9 mouse cellular contexts compared by ENCODE assay signal in genomic region chr16:25746807-25747206, GRCm38 (mm10).
DNase-seq lines count a peak whose midpoint lies in the region; ATAC-seq lines count a peak whose summit lies in the region.
"Had no signal": no experiment of that assay in that cellular context is flagged by ENCODE, and none has a peak within 500 bp of the region (broad histone marks: within the 10 kb centered on the region; RNA-seq: fewer than 3 reads in every experiment).

No protein-coding gene starts in this region.

- ATAC-seq in hindbrain, embryonic 13.5 days (ENCODE audit: low FRiP score) = peak; percentile 36; the same call in 1 of the 2 replicates
- ATAC-seq in hindbrain, embryonic 12.5 days (ENCODE audit: low FRiP score) = no peak
- ATAC-seq in lung, embryonic 15.5 days (ENCODE audit: borderline replicate concordance, extremely low read depth, low FRiP score, low TSS enrichment) = peak; percentile 90; the same call in 1 of the 2 replicates
- ATAC-seq in midbrain, embryonic 11.5 days (ENCODE audit: low FRiP score) = no peak

- no peaks in the 10 kb centered on the region for H3K27me3 ChIP-seq in hindbrain, embryonic 13.5 days
- H3K27me3 ChIP-seq in hindbrain, embryonic 12.5 days = no peaks in the 10 kb centered on the region
- no peaks in the 10 kb centered on the region for H3K27me3 ChIP-seq in lung, embryonic 15.5 days
- H3K27me3 ChIP-seq in midbrain, embryonic 11.5 days (ENCODE audit: control insufficient read depth, insufficient read depth, low read length) = no peaks in the 10 kb centered on the region

- no peak overlapping the region for H3K27ac ChIP-seq in hindbrain, embryonic 13.5 days
- no peak overlapping the region for H3K27ac ChIP-seq in hindbrain, embryonic 12.5 days
- H3K27ac ChIP-seq in lung, embryonic 15.5 days = no peak overlapping the region; the same call in 1 of the 2 replicates
- no peak overlapping the region for H3K27ac ChIP-seq in midbrain, embryonic 11.5 days (ENCODE audit: low read depth, low read length)
- H3K27ac ChIP-seq: midbrain, embryonic 10.5 days had no signal

- H3K9me3 ChIP-seq in hindbrain, embryonic 13.5 days = no peaks in the 10 kb centered on the region
- no peaks in the 10 kb centered on the region for H3K9me3 ChIP-seq in hindbrain, embryonic 12.5 days (replicated peaks)
- H3K9me3 ChIP-seq in lung, embryonic 15.5 days = no peaks in the 10 kb centered on the region
- H3K9me3 ChIP-seq in midbrain, embryonic 11.5 days (ENCODE audit: control insufficient read depth, low read length) = no peaks in the 10 kb centered on the region
- H3K9me3 ChIP-seq: midbrain, embryonic 10.5 days had no signal

- peaks cover under 1% of the 10 kb centered on the region for H3K4me1 ChIP-seq in hindbrain, embryonic 13.5 days (replicated peaks)
- no peaks in the 10 kb centered on the region for H3K4me1 ChIP-seq in hindbrain, embryonic 12.5 days
- H3K4me1 ChIP-seq in lung, embryonic 15.5 days = peaks cover 3% of the 10 kb centered on the region; the same call in 1 of the 2 replicates
- no peaks in the 10 kb centered on the region for H3K4me1 ChIP-seq in midbrain, embryonic 11.5 days (ENCODE audit: control insufficient read depth, insufficient read depth, low read length)

- intact Hi-C loops in heart, postnatal 14 days (cut with DNase I) = no loop called here

- 51% methylated on average over 3 of the region's 3 CpGs for WGBS in hindbrain, embryonic 13.5 days
- WGBS in hindbrain, embryonic 12.5 days = 37% methylated on average over 3 of the region's 3 CpGs
- 7% methylated on average over 3 of the region's 3 CpGs for WGBS in lung, embryonic 15.5 days
- WGBS in midbrain, embryonic 11.5 days = 40% methylated on average over 3 of the region's 3 CpGs

- H3K9ac ChIP-seq in hindbrain, embryonic 13.5 days = no peak overlapping the region
- no peak overlapping the region for H3K9ac ChIP-seq in hindbrain, embryonic 12.5 days
- no peak overlapping the region for H3K9ac ChIP-seq in lung, embryonic 15.5 days
- no peak overlapping the region for H3K9ac ChIP-seq in midbrain, embryonic 11.5 days (ENCODE audit: low read length)

- H3K4me3 ChIP-seq in hindbrain, embryonic 13.5 days = no peak overlapping the region
- H3K4me3 ChIP-seq in hindbrain, embryonic 12.5 days = no peak overlapping the region
- H3K4me3 ChIP-seq in lung, embryonic 15.5 days = no peak overlapping the region; the same call in 1 of the 2 replicates
- H3K4me3 ChIP-seq in midbrain, embryonic 11.5 days (ENCODE audit: low read depth, low read length) = no peak overlapping the region
- H3K4me3 ChIP-seq: midbrain, embryonic 10.5 days had no signal

- no peak overlapping the region for H3K4me2 ChIP-seq in hindbrain, embryonic 13.5 days
- H3K4me2 ChIP-seq in hindbrain, embryonic 12.5 days (replicated peaks) = no peak overlapping the region
- 0 out of 2 replicates have a peak overlapping the region, but pooled peaks have one; percentile 7 for H3K4me2 ChIP-seq in lung, embryonic 15.5 days
- H3K4me2 ChIP-seq in midbrain, embryonic 11.5 days = no peak overlapping the region

- DNase-seq in WW6 (ENCODE audit: low read depth, low spot score) = peak; percentile 3
- peak; percentile 16 to 33 for DNase-seq in heart, postnatal 14 days
- no peak for DNase-seq in layer of hippocampus, adult 9-10 months (ENCODE audit: low spot score)
- no peak for DNase-seq in testis, postnatal 10 days (ENCODE audit: low spot score)
- no peak for DNase-seq in midbrain, embryonic 11.5 days (ENCODE audit: low spot score, missing footprints)

- no peaks in the 10 kb centered on the region for H3K36me3 ChIP-seq in hindbrain, embryonic 13.5 days
- no peaks in the 10 kb centered on the region for H3K36me3 ChIP-seq in hindbrain, embryonic 12.5 days
- H3K36me3 ChIP-seq in lung, embryonic 15.5 days = no peaks in the 10 kb centered on the region
- no peaks in the 10 kb centered on the region for H3K36me3 ChIP-seq in midbrain, embryonic 11.5 days (ENCODE audit: control insufficient read depth, insufficient read depth, low read length)
- H3K36me3 ChIP-seq: midbrain, embryonic 10.5 days had no signal

Comparison
In these comparisons a context has a peak if more than half of its experiments do, and no peak if none do; other contexts are left out.
1. ATAC-seq: peak in hindbrain, embryonic 13.5 days (single experiment) and lung, embryonic 15.5 days (single experiment); none in hindbrain, embryonic 12.5 days (single experiment) and midbrain, embryonic 11.5 days (single experiment).
2. DNase-seq: peak in WW6 (single experiment) and heart, postnatal 14 days (2 of 2); none in layer of hippocampus, adult 9-10 months (single experiment), testis, postnatal 10 days (single experiment) and midbrain, embryonic 11.5 days (single experiment).